Mouse (Mus musculus) left cerebral cortex, postnatal 10 days (tissue): Measurements from ENCODE around the gene Cd247. TPM values are rescaled to one million over a fixed set of nuclear protein-coding genes. Genes with fewer than 3 reads are reported as not detected.
"Not testable (repeated sequence)": the region's sequence is repeated elsewhere in the genome, so short reads cannot be mapped to it uniquely, and the experiment has no call there.

Source experiments
- DNase-seq, 2 experiments: peaks; one replicate each; pipeline ENCODE4 v3.0.0; 2021 to 2022; ENCODE audit warnings: low spot score in 2 of 2, mixed read lengths in 1 of 2; ENCODE audit errors: extremely low spot score in 1 of 2
- intact Hi-C: fragments of 180-260 bp; cut with DNase I; formaldehyde crosslinking; loops from one replicate; pipeline ENCODE4 v1.15.1; 2025
- total RNA-seq, 2 experiments: library from RNA; stranded (reverse); gene quantifications; 2 replicates each; pipeline ENCODE4 v1.2.3; 2021

Cd247 gene
- total RNA-seq = not detected

GRCm38 (mm10) chr1:165788511-165788910 is at the start of gene Cd247:
Cd247 (plus strand) TSS chr1:165788681.
- DNase-seq = no peak
- intact Hi-C loops = no loop called here

GRCm38 (mm10) chr1:165738985-165739384 is 49.5 kb upstream of the Cd247 start:
- no peak for DNase-seq
- intact Hi-C loops = loop anchor here (2.0 kb wide), 1 partner anchor 16 kb away; no protein-coding TSS in a partner anchor

GRCm38 (mm10) chr1:165741989-165742388 is 46.5 kb upstream of the Cd247 start:
- no peak for DNase-seq
- intact Hi-C loops = no loop called here

DNA sequence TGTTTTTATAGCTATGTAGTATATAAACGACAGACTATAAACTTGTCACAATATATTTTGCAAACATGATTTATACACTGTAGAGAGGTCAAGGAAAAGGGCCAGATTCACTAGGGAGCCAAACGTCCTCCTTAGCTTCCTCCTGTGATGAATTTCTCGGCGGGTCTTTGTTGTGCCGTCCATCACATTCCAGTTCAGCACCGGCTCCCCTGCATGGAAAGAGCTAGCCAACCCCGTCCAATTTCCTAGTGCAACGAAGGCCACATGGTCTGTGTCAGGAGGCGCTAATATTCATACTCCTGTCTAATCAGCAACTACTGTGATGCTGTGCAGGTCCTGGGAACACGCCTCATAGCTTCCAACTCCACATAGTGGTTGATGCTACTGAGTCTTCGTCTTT is 40.4 kb upstream of the Cd247 start:
- no peak for DNase-seq
- intact Hi-C loops = no loop called here

DNA sequence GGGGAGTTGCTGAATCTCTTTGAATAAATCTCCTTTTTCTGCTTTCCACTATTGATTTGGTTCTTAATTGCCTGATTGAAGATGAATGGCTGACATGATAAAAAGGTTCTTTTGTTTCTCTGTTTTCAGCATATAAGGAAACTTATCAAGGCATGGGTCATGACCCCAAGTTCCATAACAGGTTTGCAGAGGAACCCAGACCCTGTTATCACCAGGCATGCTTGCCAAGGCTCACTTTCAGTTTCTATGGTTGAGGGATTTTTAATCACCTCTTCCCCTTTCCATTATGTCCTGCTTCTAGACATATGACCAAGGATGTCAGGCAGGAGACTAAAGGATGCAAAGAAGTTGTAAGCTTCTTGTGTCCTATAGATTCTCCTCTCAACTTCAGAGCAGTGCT is 37.3 kb upstream of the Cd247 start:
- no peak for DNase-seq
- intact Hi-C loops = no loop called here

- intact Hi-C loops = no loop called here
- DNase-seq = no peak
Observed at GRCm38 (mm10) chr1:165751838-165752237, 36.6 kb upstream of the Cd247 start.

- intact Hi-C loops = loop anchor here (1.0 to 2.0 kb wide), 2 partner anchors 15 to 197 kb away; no protein-coding TSS in a partner anchor
- DNase-seq = no peak
Observed at GRCm38 (mm10) chr1:165754205-165754604, 34.3 kb upstream of the Cd247 start.

GRCm38 (mm10) chr1:165755194-165755593 is 33.3 kb upstream of the Cd247 start:
- intact Hi-C loops = loop anchor here (2.0 kb wide), 1 partner anchor 16 kb away; no protein-coding TSS in a partner anchor
- no peak for DNase-seq

GRCm38 (mm10) chr1:165761522-165762305 is 26.8 kb upstream of the Cd247 start:
- intact Hi-C loops = no loop called here
- DNase-seq = no peak

- intact Hi-C loops, DNase-seq: not testable (repeated sequence)
Observed at GRCm38 (mm10) chr1:165762498-165762897, 26.0 kb upstream of the Cd247 start.

DNA sequence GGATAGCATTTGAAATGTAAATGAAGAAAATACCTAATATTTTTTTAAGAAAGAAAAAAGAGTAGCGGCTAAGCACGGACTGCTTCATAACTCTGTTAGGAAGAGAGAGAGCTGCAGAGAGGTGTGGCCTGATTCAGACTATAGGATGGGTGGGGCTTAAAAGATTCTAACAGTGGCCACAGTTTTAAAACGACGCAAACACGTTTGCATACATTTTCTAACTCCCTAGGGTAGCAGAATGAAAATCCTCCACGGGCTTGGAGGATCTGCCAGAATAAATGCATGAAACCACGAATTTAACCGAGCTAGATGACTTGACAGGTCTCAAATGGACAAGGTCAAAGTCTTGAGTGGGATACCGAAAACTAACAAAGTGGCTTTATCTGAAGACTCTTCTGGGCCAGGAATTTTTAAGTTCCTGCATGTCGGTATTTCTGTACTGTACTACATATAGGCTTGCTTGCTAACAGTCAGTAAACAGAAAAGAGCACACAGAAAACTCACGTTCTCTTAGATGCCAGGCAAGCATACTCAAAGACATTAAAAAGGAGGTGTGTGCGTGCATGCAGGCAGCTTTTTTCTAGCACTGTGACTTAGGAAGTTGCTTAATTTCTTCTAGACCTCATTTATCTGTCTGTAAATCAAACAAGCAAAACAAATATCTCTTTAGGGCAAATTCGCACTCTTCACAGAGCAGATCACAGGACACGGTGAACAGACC is 25.4 kb upstream of the Cd247 start:
- DNase-seq = no peak
- intact Hi-C loops = no loop called here

DNA sequence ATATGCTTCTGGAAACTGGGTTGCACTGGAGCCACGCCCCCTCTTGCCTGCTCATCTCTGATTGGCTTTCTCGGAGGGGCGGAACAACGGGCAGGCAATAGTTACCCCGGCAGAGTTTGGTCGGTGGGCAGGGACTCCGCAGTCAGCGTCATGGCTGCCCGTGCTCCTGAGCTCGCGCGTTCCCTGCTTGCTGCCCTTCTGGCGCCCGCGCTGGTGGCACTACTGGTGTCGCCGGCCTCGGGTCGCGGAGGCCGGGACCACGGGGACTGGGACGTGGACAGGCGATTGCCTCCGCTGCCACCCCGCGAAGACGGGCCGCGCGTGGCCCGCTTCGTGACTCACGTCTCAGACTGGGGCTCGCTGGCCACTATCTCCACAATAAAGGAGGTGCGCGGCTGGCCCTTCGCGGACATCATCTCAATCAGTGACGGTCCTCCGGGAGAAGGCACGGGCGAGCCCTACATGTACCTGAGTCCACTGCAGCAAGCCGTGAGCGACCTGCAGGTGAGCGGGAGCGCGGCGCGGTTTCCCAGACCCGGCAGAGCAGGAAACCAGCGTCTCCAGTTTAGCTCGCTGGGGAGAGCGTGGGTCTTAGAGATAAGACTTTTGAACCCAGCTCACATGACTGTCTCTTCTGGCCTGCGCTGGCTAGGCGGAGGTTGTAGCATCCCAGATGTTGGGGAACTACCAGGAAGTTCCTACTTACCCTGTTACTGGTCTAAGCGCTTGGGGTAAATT is 24.7 kb upstream of the Cd247 start, which contains the start of gene Creg1:
TSS of gene Creg1 (plus strand) at position 112 of the 738 bp plus-strand sequence.
- intact Hi-C loops = no loop called here

DNA sequence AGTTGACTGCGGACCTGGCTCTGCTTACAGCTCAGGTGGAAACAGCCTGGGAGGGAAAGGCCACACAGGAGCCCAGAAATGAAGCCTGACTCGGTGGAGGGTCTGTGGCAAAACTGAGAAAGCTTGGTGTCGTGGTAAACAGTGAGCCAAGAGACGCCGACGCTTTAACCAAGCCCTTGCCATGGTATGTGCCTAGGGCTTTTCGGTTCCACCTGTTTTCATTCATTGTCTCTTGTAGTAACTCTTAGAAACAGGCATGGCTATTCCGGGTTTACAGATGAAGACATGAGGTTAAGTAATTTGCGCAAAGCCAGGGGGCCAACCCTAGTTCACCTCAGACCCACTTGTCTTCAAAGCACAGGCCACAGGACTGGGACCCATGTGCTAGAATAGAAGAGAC is 23.9 kb upstream of the Cd247 start:
- no peak for DNase-seq
- intact Hi-C loops = no loop called here

More for the DNA sequence above, 24.7 kb upstream of the Cd247 start, which contains the start of gene Creg1:
- DNase-seq = peak; percentile 92 to 96

GRCm38 (mm10) chr1:165765041-165765440 is 23.4 kb upstream of the Cd247 start:
- no peak for DNase-seq
- intact Hi-C loops = no loop called here

DNA sequence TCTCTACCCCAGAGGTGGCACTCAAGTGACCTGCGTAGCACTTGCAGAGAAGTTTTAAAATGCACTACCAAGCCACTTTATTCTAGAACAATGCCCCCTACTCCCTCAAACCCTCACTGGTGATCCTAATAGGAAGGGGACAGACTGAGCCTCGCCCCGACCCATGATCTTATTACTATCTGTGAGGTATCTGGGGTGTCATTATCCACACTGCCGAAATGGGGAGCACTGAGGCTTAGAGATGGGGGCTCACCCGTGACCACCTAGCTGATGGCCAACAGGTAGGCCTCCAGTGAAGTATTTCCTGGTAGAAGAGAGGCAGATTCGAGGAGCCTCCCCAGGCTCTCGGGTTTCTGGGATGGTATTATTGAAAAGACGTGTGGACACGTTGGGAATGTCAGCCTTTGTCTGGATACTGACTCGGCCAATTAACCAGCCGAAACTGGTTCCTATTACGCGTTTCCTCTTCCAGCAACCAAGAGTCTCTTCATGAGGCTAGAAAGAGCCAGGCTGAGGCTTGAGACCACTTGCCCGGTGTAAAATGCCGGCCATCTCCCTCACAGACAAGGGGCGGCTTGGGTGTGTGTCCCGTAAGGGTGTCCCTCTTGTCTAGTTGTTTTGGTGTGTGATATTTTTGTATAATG is 22.7 kb upstream of the Cd247 start:
- no peak for DNase-seq
- intact Hi-C loops = no loop called here

GRCm38 (mm10) chr1:165766295-165766890 is 22.1 kb upstream of the Cd247 start:
- intact Hi-C loops = no loop called here
- no peak for DNase-seq

DNA sequence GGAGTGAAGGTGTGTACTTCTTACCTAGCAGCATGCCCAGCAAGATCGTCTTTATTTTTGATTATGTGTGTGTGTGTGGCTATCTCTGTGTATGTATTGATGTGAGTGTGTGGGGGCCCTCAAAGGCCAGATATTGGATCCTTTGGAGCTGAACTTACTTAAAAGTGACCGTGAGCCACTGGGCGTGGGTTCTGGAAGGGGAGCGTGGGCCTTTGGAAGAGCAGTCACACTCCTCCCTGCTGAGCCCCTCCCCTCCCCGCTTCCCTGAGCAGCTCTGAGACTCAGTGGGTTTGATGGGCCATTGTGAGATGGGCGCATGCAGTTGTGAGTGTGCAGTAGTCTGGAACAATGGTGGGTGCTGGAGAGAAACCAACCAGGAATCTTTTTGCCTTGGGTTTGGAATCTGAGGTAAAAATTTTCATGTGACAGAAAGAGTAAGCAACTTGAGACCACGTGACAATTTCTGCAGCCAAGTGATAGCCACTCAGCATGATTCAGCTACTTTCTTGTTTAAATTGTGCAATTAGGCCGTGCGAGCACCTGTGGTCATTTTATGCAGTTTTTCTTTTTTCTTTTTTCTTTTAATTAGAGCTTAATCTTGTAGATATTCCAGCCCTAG is 19.5 kb upstream of the Cd247 start:
- no peak for DNase-seq
- intact Hi-C loops = no loop called here

DNA sequence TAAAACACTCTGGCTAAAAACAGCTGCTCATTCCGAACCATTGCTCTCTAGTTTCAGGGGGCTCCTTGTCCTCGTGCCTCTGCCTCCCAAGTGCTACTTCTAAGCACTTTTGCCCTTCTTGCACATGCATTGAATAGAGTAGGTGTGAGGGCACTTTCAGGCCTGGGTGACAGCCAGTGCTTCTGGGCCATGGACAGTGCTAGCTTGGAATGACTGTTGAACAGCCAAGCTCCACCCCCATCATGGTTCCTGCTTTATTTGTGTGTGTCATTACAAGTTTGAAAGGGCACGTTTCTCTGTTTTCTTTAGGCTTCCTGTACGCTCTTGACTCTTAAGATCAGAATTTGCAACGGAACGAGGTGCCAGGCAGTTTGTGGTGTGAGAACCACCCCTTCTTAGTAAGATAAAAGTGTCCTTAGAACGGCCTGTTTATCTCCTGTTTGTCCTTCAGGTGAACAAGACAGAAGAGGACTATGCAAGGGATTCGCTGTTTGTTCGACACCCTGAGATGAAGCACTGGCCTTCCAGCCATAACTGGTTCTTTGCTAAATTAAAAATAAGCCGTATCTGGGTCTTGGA is 18.2 kb upstream of the Cd247 start:
- intact Hi-C loops = loop anchor here (10.0 kb wide), 1 partner anchor 595 kb away; no protein-coding TSS in a partner anchor
- no peak for DNase-seq
